Mouse (Mus musculus): Measurements from ENCODE around the gene Abhd14a. TPM values are rescaled to one million over a fixed set of nuclear protein-coding genes. Genes with fewer than 3 reads are reported as not detected.

Abhd14a gene
- polyA plus RNA-seq, 1 experiment, result 12.9 TPM

- Histone ChIP-seq H3K4me3 (ENCODE audit: insufficient read depth, low read depth, low read length) (no peak overlapping the region), H3K27ac (replicated peaks; ENCODE audit: low read depth, low read length) (no peak overlapping the region), H3K4me1 (ENCODE audit: control insufficient read depth, insufficient read depth, insufficient read length, low read length) (peaks cover 2% of the 10 kb centered on the region)
These were observed 3.2 kb upstream of the Abhd14a start for GRCm38 (mm10) chr9:106450661-106451060.

GRCm38 (mm10) chr9:106449947-106450346, 2.5 kb upstream of the Abhd14a start:
- Histone ChIP-seq H3K27ac (replicated peaks; ENCODE audit: low read depth, low read length) (no peak overlapping the region), H3K4me3 (ENCODE audit: insufficient read depth, low read depth, low read length) (no peak overlapping the region), H3K4me1 (ENCODE audit: control insufficient read depth, insufficient read depth, insufficient read length, low read length) (peaks cover 2% of the 10 kb centered on the region)

- peak overlapping the region; percentile 68 for H3K4me3 ChIP-seq (ENCODE audit: insufficient read depth, low read depth, low read length)
- peaks cover 2% of the 10 kb centered on the region for H3K4me1 ChIP-seq (ENCODE audit: control insufficient read depth, insufficient read depth, insufficient read length, low read length)
- H3K27ac ChIP-seq (replicated peaks; ENCODE audit: low read depth, low read length), result peak overlapping the region; percentile 64
These were observed 1.1 kb upstream of the Abhd14a start for GRCm38 (mm10) chr9:106448498-106449031.

- H3K4me3 ChIP-seq (ENCODE audit: insufficient read depth, low read depth, low read length), result peak overlapping the region; percentile 42
- peak overlapping the region; percentile 25 for H3K27ac ChIP-seq (replicated peaks; ENCODE audit: low read depth, low read length)
- peaks cover 2% of the 10 kb centered on the region for H3K4me1 ChIP-seq (ENCODE audit: control insufficient read depth, insufficient read depth, insufficient read length, low read length)
These were observed 473 bp upstream of the Abhd14a start for GRCm38 (mm10) chr9:106447951-106448350.

- H3K4me3 ChIP-seq (ENCODE audit: insufficient read depth, low read depth, low read length), result no peak overlapping the region
- no peak overlapping the region for H3K27ac ChIP-seq (replicated peaks; ENCODE audit: low read depth, low read length)
- peaks cover 1% of the 10 kb centered on the region for H3K4me1 ChIP-seq (ENCODE audit: control insufficient read depth, insufficient read depth, insufficient read length, low read length)
These were observed 2.6 kb downstream of the Abhd14a start for GRCm38 (mm10) chr9:106444836-106445235.

- H3K4me3 ChIP-seq (ENCODE audit: insufficient read depth, low read depth, low read length), result no peak overlapping the region
- H3K27ac ChIP-seq (replicated peaks; ENCODE audit: low read depth, low read length), result no peak overlapping the region
- no peaks in the 10 kb centered on the region; the same call in 1 of the 2 replicates for H3K4me1 ChIP-seq (ENCODE audit: control insufficient read depth, insufficient read depth, insufficient read length, low read length)
These were observed 4.8 kb downstream of the Abhd14a start for GRCm38 (mm10) chr9:106442680-106443079.

- Histone ChIP-seq H3K4me1 (ENCODE audit: control insufficient read depth, insufficient read depth, insufficient read length, low read length) (peaks cover 3% of the 10 kb centered on the region; the same call in 1 of the 2 replicates), H3K4me3 (ENCODE audit: insufficient read depth, low read depth, low read length) (no peak overlapping the region), H3K27ac (replicated peaks; ENCODE audit: low read depth, low read length) (no peak overlapping the region)
These were observed 10.9 kb downstream of the Abhd14a start for GRCm38 (mm10) chr9:106436566-106436965.

- no peak overlapping the region for H3K27ac ChIP-seq (replicated peaks; ENCODE audit: low read depth, low read length)
- H3K4me1 ChIP-seq (ENCODE audit: control insufficient read depth, insufficient read depth, insufficient read length, low read length), result peaks cover 7% of the 10 kb centered on the region; the same call in 1 of the 2 replicates
- no peak overlapping the region for H3K4me3 ChIP-seq (ENCODE audit: insufficient read depth, low read depth, low read length)
These were observed 14.1 kb downstream of the Abhd14a start for GRCm38 (mm10) chr9:106433389-106433788.

- peak overlapping the region; percentile 75 for H3K27ac ChIP-seq (replicated peaks; ENCODE audit: low read depth, low read length)
- peaks cover 4% of the 10 kb centered on the region; the same call in 1 of the 2 replicates for H3K4me1 ChIP-seq (ENCODE audit: control insufficient read depth, insufficient read depth, insufficient read length, low read length)
- H3K4me3 ChIP-seq (ENCODE audit: insufficient read depth, low read depth, low read length), result peak overlapping the region; percentile 85
These were observed 17.5 kb downstream of the Abhd14a start for GRCm38 (mm10) chr9:106430015-106430264.

GRCm38 (mm10) chr9:106429221-106430014, 18.1 kb downstream of the Abhd14a start, which contains the start of gene Rpl29:
Rpl29 (plus strand) TSS chr9:106429454.
- Histone ChIP-seq H3K4me3 (ENCODE audit: insufficient read depth, low read depth, low read length) (peak within 1 kb of the TSS; percentile 85), H3K27ac (replicated peaks; ENCODE audit: low read depth, low read length) (peak within 1 kb of the TSS; percentile 80), H3K4me1 (ENCODE audit: control insufficient read depth, insufficient read depth, insufficient read length, low read length) (peaks cover 4% of the 10 kb centered on the region; the same call in 1 of the 2 replicates)

GRCm38 (mm10) chr9:106428719-106429220, 18.7 kb downstream of the Abhd14a start:
- Histone ChIP-seq H3K4me1 (ENCODE audit: control insufficient read depth, insufficient read depth, insufficient read length, low read length) (peaks cover 4% of the 10 kb centered on the region; the same call in 1 of the 2 replicates), H3K4me3 (ENCODE audit: insufficient read depth, low read depth, low read length) (peak overlapping the region; percentile 84), H3K27ac (replicated peaks; ENCODE audit: low read depth, low read length) (peak overlapping the region; percentile 80)

GRCm38 (mm10) chr9:106421865-106422160, 25.7 kb downstream of the Abhd14a start:
- Histone ChIP-seq H3K4me1 (ENCODE audit: control insufficient read depth, insufficient read depth, insufficient read length, low read length) (0 out of 2 replicates have a peak, but pooled peaks cover 3% of the 10 kb centered on the region), H3K4me3 (ENCODE audit: insufficient read depth, low read depth, low read length) (peak overlapping the region; percentile 44), H3K27ac (replicated peaks; ENCODE audit: low read depth, low read length) (no peak overlapping the region)

GRCm38 (mm10) chr9:106421033-106421864, 26.2 kb downstream of the Abhd14a start:
- 0 out of 2 replicates have a peak, but pooled peaks cover 3% of the 10 kb centered on the region for H3K4me1 ChIP-seq (ENCODE audit: control insufficient read depth, insufficient read depth, insufficient read length, low read length)
- H3K27ac ChIP-seq (replicated peaks; ENCODE audit: low read depth, low read length), result no peak overlapping the region
- H3K4me3 ChIP-seq (ENCODE audit: insufficient read depth, low read depth, low read length), result peak overlapping the region; percentile 44

GRCm38 (mm10) chr9:106420608-106421007, 26.9 kb downstream of the Abhd14a start:
- Histone ChIP-seq H3K4me3 (ENCODE audit: insufficient read depth, low read depth, low read length) (no peak overlapping the region), H3K4me1 (ENCODE audit: control insufficient read depth, insufficient read depth, insufficient read length, low read length) (0 out of 2 replicates have a peak, but pooled peaks cover 3% of the 10 kb centered on the region), H3K27ac (replicated peaks; ENCODE audit: low read depth, low read length) (no peak overlapping the region)

Data from brown adipose tissue, adult 24 weeks (tissue).